Mouse (Mus musculus) MEL (cell line): Measurements from ENCODE around the gene Tchhl1. TPM values are rescaled to one million over a fixed set of nuclear protein-coding genes. Genes with fewer than 3 reads are reported as not detected.

ENCODE experiments used
- DNase-seq: peaks from one replicate; pipeline ENCODE4 v3.0.0; 2011; ENCODE audit warnings: low read depth, low spot score
- H3K27ac ChIP-seq: 2 replicates; pipeline ENCODE4 v1.5.1; 2012; ENCODE audit warnings: low read depth, mild to moderate bottlenecking, control low read depth, low read length, moderate library complexity; ENCODE audit not compliant: control insufficient read depth
- H3K27me3 ChIP-seq, 2 experiments: fragments of 150-350 bp in 1 of 2; sonication (generic) in 1 of 2; 2 replicates each; pipeline ENCODE4 v1.6.1; 2012; ENCODE audit warnings: low read length in 2 of 2, mild to moderate bottlenecking in 2 of 2, improper control_type of control experiment in 1 of 2, moderate library complexity in 1 of 2; ENCODE audit not compliant: insufficient read depth in 2 of 2, control insufficient read depth in 1 of 2
- H3K36me3 ChIP-seq, 2 experiments: 2 replicates each; pipeline ENCODE4 v1.6.1; 2012 to 2014; ENCODE audit warnings: low read length in 2 of 2, improper control_type of control experiment in 1 of 2, inconsistent platforms in 1 of 2, mild to moderate bottlenecking in 1 of 2; ENCODE audit not compliant: insufficient read depth in 2 of 2, control insufficient read depth in 1 of 2
- H3K4me1 ChIP-seq, 2 experiments: fragments of 150-350 bp in 1 of 2; sonication (generic) in 1 of 2; 2 replicates each; pipeline ENCODE4 v1.6.1; 2012; ENCODE audit warnings: low read length in 2 of 2, improper control_type of control experiment in 1 of 2, mild to moderate bottlenecking in 1 of 2; ENCODE audit not compliant: insufficient read depth in 2 of 2, control insufficient read depth in 1 of 2
- H3K4me3 ChIP-seq, 2 experiments: fragments of 150-350 bp in 1 of 2; sonication (generic) in 1 of 2; 2 replicates each; pipeline ENCODE4 v1.5.1; 2012; ENCODE audit warnings: low read depth in 2 of 2, low read length in 2 of 2, mild to moderate bottlenecking in 2 of 2, moderate library complexity in 2 of 2, control low read depth in 1 of 2, improper control_type of control experiment in 1 of 2; ENCODE audit not compliant: control insufficient read depth in 1 of 2, insufficient read depth in 1 of 2
- H3K79me2 ChIP-seq: 2 replicates; pipeline ENCODE4 v1.6.1; 2012; ENCODE audit warnings: mild to moderate bottlenecking, low read length, moderate library complexity; ENCODE audit not compliant: control insufficient read depth, poor library complexity, insufficient read depth
- H3K9ac ChIP-seq: 2 replicates; pipeline ENCODE4 v1.6.1; 2012; ENCODE audit warnings: low read depth, mild to moderate bottlenecking, control low read depth, low read length, moderate library complexity; ENCODE audit not compliant: control insufficient read depth, poor library complexity, severe bottlenecking
- H3K9me3 ChIP-seq: fragments of 150-350 bp; sonication (generic); replicated peaks from 2 replicates; pipeline ENCODE4 v1.6.1; 2012; ENCODE audit warnings: mild to moderate bottlenecking, low read length, improper control_type of control experiment, moderate library complexity; ENCODE audit not compliant: insufficient read depth
- BHLHE40 ChIP-seq: IDR thresholded peaks from 2 replicates; pipeline ENCODE4 v1.6.1; 2012; ENCODE audit warnings: low read depth, mild to moderate bottlenecking, inconsistent platforms, low read length, improper control_type of control experiment, borderline replicate concordance
- CHD1 ChIP-seq: IDR thresholded peaks from 2 replicates; pipeline ENCODE4 v1.6.1; 2012; ENCODE audit warnings: low read depth, mild to moderate bottlenecking, inconsistent platforms, low read length, improper control_type of control experiment
- CHD2 ChIP-seq: IDR thresholded peaks from 2 replicates; pipeline ENCODE4 v1.6.1; 2011; ENCODE audit warnings: low read length, improper control_type of control experiment
- ELF1 ChIP-seq: IDR thresholded peaks from 2 replicates; pipeline ENCODE4 v1.6.1; 2014; ENCODE audit warnings: low read depth, mild to moderate bottlenecking, inconsistent platforms, low read length, improper control_type of control experiment, moderate library complexity
- GABPA ChIP-seq: IDR thresholded peaks from 2 replicates; pipeline ENCODE4 v1.6.1; 2012; ENCODE audit warnings: low read depth, mild to moderate bottlenecking, inconsistent platforms, low read length, improper control_type of control experiment, moderate library complexity
- HCFC1 ChIP-seq: IDR thresholded peaks from 2 replicates; pipeline ENCODE4 v1.6.1; 2012; ENCODE audit warnings: low read depth, mild to moderate bottlenecking, inconsistent platforms, low read length, improper control_type of control experiment, moderate library complexity
- KAT2A ChIP-seq: conservative IDR thresholded peaks from 2 replicates; pipeline ENCODE4 v1.6.1; 2012; ENCODE audit warnings: low read depth, low read length, improper control_type of control experiment, inconsistent platforms
- MEF2A ChIP-seq: IDR thresholded peaks from 2 replicates; pipeline ENCODE4 v1.6.1; 2014; ENCODE audit warnings: low read depth, mild to moderate bottlenecking, inconsistent platforms, low read length, improper control_type of control experiment; ENCODE audit not compliant: poor library complexity, insufficient replicate concordance, severe bottlenecking; ENCODE audit errors: extremely low read depth
- MXI1 ChIP-seq: IDR thresholded peaks from 2 replicates; pipeline ENCODE4 v1.6.1; 2011; ENCODE audit warnings: mild to moderate bottlenecking, low read depth, low read length, improper control_type of control experiment
- MYB ChIP-seq: IDR thresholded peaks from 2 replicates; pipeline ENCODE4 v1.6.1; 2011; ENCODE audit warnings: mild to moderate bottlenecking, low read depth, low read length, improper control_type of control experiment
- MYC ChIP-seq: IDR thresholded peaks from 2 replicates; pipeline ENCODE4 v1.6.1; 2011; ENCODE audit warnings: low read depth, mild to moderate bottlenecking, low read length, improper control_type of control experiment, moderate library complexity
- NELFE ChIP-seq: IDR thresholded peaks from 2 replicates; pipeline ENCODE4 v1.6.1; 2011; ENCODE audit warnings: low read depth, low read length, improper control_type of control experiment
- RAD21 ChIP-seq: IDR thresholded peaks from 2 replicates; pipeline ENCODE4 v1.6.1; 2011; ENCODE audit warnings: mild to moderate bottlenecking, low read depth, low read length, improper control_type of control experiment
- RCOR1 ChIP-seq: IDR thresholded peaks from 2 replicates; pipeline ENCODE4 v1.6.1; 2012; ENCODE audit warnings: low read depth, mild to moderate bottlenecking, inconsistent platforms, low read length, improper control_type of control experiment
- TAL1 ChIP-seq: IDR thresholded peaks from 2 replicates; pipeline ENCODE4 v1.6.1; 2012; ENCODE audit warnings: mild to moderate bottlenecking, inconsistent platforms, low read length, moderate library complexity, mixed read lengths
- TBP ChIP-seq: IDR thresholded peaks from 2 replicates; pipeline ENCODE4 v1.8.0; 2011; ENCODE audit warnings: low read depth, low read length, improper control_type of control experiment
- UBTF ChIP-seq: IDR thresholded peaks from 2 replicates; pipeline ENCODE4 v1.6.1; 2012; ENCODE audit warnings: low read depth, mild to moderate bottlenecking, inconsistent platforms, low read length, improper control_type of control experiment, moderate library complexity, borderline replicate concordance; ENCODE audit not compliant: insufficient read depth
- polyA plus RNA-seq, 2 experiments: library from polyadenylated mRNA; stranded (reverse) in 1 of 2; unstranded in 1 of 2; fragments of >175 nt in 1 of 2; fragments of >200 nt in 1 of 2; gene quantifications; 2 replicates each; pipeline versions ENCODE4 v1.2.1 to v1.2.4; 2012; ENCODE audit warnings: low replicate concordance in 2 of 2, low read depth in 1 of 2; ENCODE audit not compliant: insufficient read length in 2 of 2, insufficient read depth in 1 of 2, missing spikeins in 1 of 2
- total RNA-seq: library from RNA; depleted of rRNA; stranded (reverse); fragments of 300-350 nt; gene quantifications from 2 replicates; pipeline ENCODE4 v1.2.3, GENCODE M21; 2012

Gene Tchhl1
- total and polyA plus RNA-seq, 3 experiments, result not detected

DNA sequence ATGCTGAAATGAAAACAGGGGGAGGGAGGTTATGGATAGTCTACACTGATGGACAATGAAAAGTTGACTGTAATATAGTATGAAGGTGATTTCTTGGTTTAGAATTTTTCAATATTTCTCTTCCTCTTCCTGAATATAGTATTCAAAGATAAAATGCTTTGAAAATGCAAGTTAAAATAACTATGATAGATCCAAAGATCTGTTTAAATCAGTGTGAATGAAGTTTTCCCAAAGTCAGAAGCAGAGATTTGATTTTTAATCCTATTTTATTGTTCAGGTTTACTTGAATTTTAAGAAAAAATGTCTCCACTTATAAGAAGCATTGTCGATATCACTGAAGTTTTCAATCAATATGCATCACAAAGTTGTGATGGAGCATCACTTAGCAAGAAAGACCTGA is 26.5 kb upstream of the Tchhl1 start, which contains the start of gene Tchh:
TSS of gene Tchh (plus strand) at position 301 of the 400 bp plus-strand sequence.
- TF ChIP-seq BHLHE40, result no peak
- no peak for TF ChIP-seq RCOR1
- no peak for TF ChIP-seq MEF2A
- TF ChIP-seq NELFE, result no peak
- no peak for TF ChIP-seq CHD2
- TF ChIP-seq, all 39 proteins: peak for 0
- no peaks in the 10 kb centered on the region for H3K27me3 ChIP-seq

GRCm38 (mm10) chr3:93443501-93444101 is 25.0 kb upstream of the Tchhl1 start:
- no peak for DNase-seq
- no peak overlapping the region for H3K9ac ChIP-seq
- no peaks in the 10 kb centered on the region for H3K4me1 ChIP-seq
- H3K79me2 ChIP-seq, result no peaks in the 10 kb centered on the region
- no peak overlapping the region for H3K27ac ChIP-seq
- no peak overlapping the region for H3K4me3 ChIP-seq
- no peaks in the 10 kb centered on the region for H3K9me3 ChIP-seq
- H3K36me3 ChIP-seq, result no peaks in the 10 kb centered on the region
- no peaks in the 10 kb centered on the region for H3K27me3 ChIP-seq
- TF ChIP-seq RAD21 (no peak), GABPA (no peak), ELF1 (no peak), MYB (no peak), UBTF (no peak), HCFC1 (no peak), MYC (no peak), TBP (no peak), TAL1 (no peak), KAT2A (no peak), RCOR1 (no peak), CHD1 (no peak), BHLHE40 (no peak), NELFE (no peak), MXI1 (no peak)

More for the DNA sequence above, 26.5 kb upstream of the Tchhl1 start, which contains the start of gene Tchh:
- H3K4me3 ChIP-seq, result no peak within 1 kb of the TSS
- H3K9me3 ChIP-seq, result no peaks in the 10 kb centered on the region
- no peaks in the 10 kb centered on the region for H3K4me1 ChIP-seq
- H3K79me2 ChIP-seq, result no peaks in the 10 kb centered on the region
- DNase-seq, result no peak
- no peaks in the 10 kb centered on the region for H3K36me3 ChIP-seq
- H3K9ac ChIP-seq, result no peak within 1 kb of the TSS
- no peak within 1 kb of the TSS for H3K27ac ChIP-seq
